Mouse (Mus musculus) CH12.LX (cell line): ENCODE data around the gene Cdk4.

ENCODE experiments used
- CTCF ChIP-seq, 2 experiments: IDR thresholded peaks in 1 of 2; conservative IDR thresholded peaks in 1 of 2; 2 replicates each; pipeline ENCODE4 v1.5.1; 2011 to 2012; ENCODE audit warnings: low read depth in 2 of 2, low read length in 2 of 2, improper control_type of control experiment in 1 of 2, inconsistent platforms in 1 of 2, mild to moderate bottlenecking in 1 of 2, moderate library complexity in 1 of 2
- ELF1 ChIP-seq: IDR thresholded peaks from 2 replicates; pipeline ENCODE4 v1.6.1; 2014; ENCODE audit warnings: low read depth, mild to moderate bottlenecking, inconsistent platforms, low read length, improper control_type of control experiment
- MAFK ChIP-seq: IDR thresholded peaks from 2 replicates; pipeline ENCODE4 v1.6.1; 2011; ENCODE audit warnings: low read length, improper control_type of control experiment; ENCODE audit not compliant: insufficient replicate concordance
- POLR2A ChIP-seq: IDR thresholded peaks from 2 replicates; pipeline ENCODE4 v1.6.1; 2011; ENCODE audit warnings: low read depth, mild to moderate bottlenecking, improper control_type of control experiment, low read length

DNA sequence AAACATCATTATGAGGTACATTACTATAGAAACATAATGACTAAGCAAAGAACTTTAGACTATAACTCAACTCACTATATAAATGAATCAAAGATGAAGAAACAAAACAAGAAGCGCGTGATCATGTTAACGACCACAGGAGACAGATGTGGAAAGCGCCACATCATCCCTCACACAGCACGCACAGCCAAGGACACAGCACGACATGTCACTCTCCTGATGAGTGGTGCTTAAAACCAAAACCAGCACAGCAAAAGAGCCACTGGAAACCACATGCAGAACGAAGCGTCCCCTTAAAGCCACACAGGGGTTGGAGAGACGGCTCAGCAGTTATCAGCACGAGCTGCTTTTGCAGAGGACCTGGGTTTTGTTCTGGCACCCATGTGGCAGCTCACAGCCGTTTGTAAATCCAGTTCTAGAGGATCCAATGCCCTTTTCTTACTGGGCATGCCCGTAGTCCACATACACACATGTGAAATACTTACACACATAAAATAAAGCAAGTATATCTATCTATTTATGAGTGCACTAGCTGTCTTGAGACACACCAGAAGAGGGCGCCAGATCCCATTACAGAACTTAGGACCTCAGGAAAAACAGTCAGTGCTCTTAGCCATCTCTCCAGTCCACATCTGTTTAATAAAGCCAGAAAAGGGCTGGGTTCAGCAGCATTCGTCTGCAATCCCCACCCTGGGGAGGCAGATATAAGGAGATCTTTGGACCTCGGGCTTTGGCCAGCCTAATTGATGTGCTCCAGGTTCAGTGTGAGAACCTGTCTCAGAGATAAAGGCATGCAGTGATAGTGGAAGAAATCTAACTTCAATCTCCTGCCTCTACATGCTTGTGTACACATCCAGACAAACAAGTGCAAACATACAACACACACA, 47.9 kb downstream of the Cdk4 start:
- TF ChIP-seq ELF1, result no peak
- TF ChIP-seq CTCF (conservative IDR thresholded peaks at IDR 0.05 in 1 of 2, IDR thresholded peaks at IDR 0.05 in 1 of 2; ENCODE audit: low read depth in 2 of 2, low read length in 2 of 2), result peak; percentile 6 to 55; a peak in 2 of 4 replicates
- no peak for TF ChIP-seq POLR2A
- no peak for TF ChIP-seq MAFK
